Mouse (Mus musculus): ENCODE results near the gene Cd8b1.
"Not testable (repeated sequence)": the region's sequence is repeated elsewhere in the genome, so short reads cannot be mapped to it uniquely, and the experiment has no call there.

Cd8b1 gene
- long read RNA-seq, experiment 1: 0 reads
- long read RNA-seq, experiment 2, partial matches to known transcripts: 0 of 1 reads
- long read RNA-seq, experiment 2, other reads (novel, unspliced or antisense): 0 of 1 reads

DNA sequence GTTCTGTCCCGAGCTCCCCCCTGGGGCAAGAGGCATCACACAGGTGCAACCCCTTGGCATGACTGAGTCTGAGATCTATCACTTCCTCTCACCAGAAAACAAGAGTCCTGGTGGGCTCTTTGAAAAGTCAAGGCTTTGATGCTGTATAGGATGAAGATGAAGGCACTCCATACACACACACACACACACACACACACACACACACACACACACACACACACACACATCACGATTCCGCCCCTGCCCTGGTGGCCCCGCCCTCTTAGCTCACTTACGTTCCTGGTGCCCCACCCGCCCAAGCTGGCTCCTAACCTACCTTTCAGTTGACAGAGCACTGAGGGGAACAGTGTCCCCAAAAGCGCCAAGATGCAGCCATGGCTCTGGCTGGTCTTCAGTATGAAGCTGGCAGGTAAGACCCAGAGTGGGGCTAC is at the start of gene Cd8b1:
Cd8b1 (plus strand) TSS at position 298 of the 431 bp plus-strand sequence.
- intact Hi-C loops (cut with DNase I): no loop called here

DNA sequence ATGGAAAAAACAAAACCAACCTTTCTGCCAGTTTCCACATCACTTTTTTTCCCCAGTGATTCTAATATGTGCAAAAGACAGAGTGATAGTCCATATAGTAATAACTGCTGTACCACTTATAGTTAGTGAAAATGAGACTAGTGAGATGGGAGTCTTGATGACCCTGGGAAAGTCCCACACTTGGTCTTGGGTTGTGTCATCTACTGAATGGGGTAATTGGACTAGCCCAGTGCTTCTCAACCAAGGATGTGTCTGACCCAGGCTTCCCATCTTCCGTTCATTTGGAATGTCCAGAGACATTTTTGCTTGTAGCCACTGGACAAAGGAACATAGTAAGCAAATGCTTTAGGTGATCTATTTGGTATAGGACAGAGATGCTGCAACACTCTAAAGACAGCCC is 48.9 kb upstream of the Cd8b1 start:
- intact Hi-C loops (cut with DNase I): loop anchor here (5.0 kb wide), 1 partner anchor 111 kb away; no protein-coding TSS in a partner anchor

DNA sequence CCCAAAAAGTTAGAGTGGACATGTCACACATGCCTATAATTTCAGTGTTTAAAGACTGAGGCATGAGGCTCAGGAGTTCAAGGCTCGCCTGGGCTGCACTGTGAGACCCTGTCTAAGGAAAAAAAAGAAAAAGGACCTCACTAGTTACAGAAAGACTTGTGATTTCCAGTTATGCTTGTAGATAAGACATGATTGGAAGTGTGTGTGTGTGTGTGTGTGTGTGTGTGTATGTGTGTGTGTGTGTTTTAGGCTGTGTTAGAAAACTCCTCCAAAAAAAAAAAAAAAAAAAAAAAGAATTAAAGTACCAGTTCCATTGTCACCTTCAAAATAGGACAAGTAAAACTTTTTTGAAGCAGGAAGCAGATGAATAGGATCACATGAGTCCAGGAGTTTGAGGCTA is 48.0 kb upstream of the Cd8b1 start:
- intact Hi-C loops (cut with DNase I): loop anchor here (5.0 kb wide), 1 partner anchor 112 kb away; no protein-coding TSS in a partner anchor

DNA sequence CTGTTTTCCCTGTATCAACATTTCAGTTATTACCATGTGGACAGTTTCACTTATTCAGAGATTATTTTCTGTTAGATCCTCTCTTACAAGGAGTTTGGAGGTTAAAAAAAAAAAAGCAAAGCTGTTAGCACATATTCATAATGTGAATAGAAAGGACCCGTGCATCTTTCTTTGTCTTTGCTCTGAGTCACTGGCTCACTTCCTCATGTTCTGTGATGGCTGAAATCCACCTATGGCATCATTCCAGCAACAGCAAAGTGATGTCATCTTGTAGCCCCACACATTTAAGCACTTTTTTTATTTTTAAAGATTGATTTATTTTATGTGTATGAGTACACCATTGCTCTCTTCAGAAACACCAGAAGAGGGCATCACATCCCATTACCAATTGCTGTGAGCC is 43.2 kb upstream of the Cd8b1 start:
- intact Hi-C loops (cut with DNase I): no loop called here

- intact Hi-C loops (cut with DNase I): no loop called here
Measured at GRCm38 (mm10) chr6:71293509-71293908, 29.1 kb upstream of the Cd8b1 start.

GRCm38 (mm10) chr6:71295303-71295702 is 27.3 kb upstream of the Cd8b1 start:
- intact Hi-C loops (cut with DNase I): no loop called here

GRCm38 (mm10) chr6:71298051-71298450 is 24.5 kb upstream of the Cd8b1 start:
- intact Hi-C loops (cut with DNase I): no loop called here

GRCm38 (mm10) chr6:71298751-71299150 is 23.8 kb upstream of the Cd8b1 start:
- intact Hi-C loops (cut with DNase I): no loop called here

GRCm38 (mm10) chr6:71302097-71302731 is 20.4 kb upstream of the Cd8b1 start:
- intact Hi-C loops (cut with DNase I): no loop called here

GRCm38 (mm10) chr6:71307486-71307885 is 15.1 kb upstream of the Cd8b1 start:
- intact Hi-C loops (cut with DNase I): no loop called here

DNA sequence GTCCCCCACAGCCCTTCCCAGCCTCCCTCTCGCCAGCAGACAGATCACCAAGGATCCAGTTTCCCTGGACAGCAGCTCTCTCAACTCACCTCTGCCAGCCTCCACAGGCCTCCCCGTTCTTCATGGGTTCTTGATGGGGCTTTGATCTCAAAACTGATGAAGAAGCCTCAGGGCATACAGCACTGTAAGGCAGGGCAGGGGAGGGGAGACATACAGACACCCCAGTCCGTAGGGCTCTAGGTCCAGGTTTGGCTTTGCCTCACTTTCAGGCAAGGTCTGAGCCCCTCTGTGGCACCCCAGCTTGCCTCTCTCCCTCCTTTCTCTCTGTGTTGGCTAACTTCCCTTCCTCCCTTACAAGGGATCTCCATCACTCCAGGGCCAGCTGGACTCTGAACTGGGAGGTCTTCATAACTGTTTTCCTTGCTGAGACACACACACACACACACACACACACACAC is 733 bp upstream of the Cd8b1 start, which contains the start of gene Smyd1:
Smyd1 (minus strand) TSS at position 408 of the 458 bp plus-strand sequence.
- intact Hi-C loops (cut with DNase I): no loop called here

GRCm38 (mm10) chr6:71324816-71325215 is 2.2 kb downstream of the Cd8b1 start:
- intact Hi-C loops (cut with DNase I): no loop called here

DNA sequence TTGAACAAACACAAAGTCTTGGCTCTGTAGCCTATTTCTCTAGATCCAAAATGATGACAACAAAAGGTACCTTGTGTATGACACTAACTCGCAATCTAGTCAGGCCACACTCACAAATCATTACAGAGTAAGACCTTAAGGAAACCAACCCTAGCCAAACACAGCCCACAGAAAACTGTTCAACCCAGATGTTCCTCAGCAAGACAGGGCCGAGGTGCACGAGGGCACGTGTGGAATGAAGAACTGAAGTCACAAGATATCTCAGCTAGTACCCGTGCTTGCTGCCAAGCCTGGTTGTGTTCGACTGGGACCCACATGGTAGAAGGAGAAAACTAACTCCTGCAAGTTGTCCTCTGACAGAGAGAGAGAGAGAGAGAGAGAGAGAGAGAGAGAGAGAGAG is 7.3 kb downstream of the Cd8b1 start:
- intact Hi-C loops (cut with DNase I): no loop called here

DNA sequence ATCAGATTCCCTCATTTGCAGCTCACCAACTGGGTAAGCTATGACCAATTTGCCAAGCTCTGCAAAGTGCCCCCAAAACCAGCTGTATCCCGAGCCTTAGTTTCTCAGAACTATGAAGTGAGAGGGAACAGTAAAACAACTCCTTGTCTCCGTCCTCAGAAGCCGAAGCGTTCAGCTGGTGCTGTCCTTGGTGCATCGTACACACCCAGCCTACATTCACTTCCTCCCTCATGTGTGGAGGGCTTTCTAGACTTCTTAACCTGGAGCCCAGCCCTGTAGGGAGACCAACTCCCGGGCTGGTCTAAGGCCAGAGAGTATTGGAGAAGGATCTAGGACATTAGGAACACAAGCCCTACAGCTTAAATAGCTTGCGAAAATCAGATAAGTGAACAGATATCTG is 7.9 kb downstream of the Cd8b1 start:
- intact Hi-C loops (cut with DNase I): no loop called here

- intact Hi-C loops (cut with DNase I): not testable (repeated sequence)
Measured at GRCm38 (mm10) chr6:71331491-71331890, 8.9 kb downstream of the Cd8b1 start.

DNA sequence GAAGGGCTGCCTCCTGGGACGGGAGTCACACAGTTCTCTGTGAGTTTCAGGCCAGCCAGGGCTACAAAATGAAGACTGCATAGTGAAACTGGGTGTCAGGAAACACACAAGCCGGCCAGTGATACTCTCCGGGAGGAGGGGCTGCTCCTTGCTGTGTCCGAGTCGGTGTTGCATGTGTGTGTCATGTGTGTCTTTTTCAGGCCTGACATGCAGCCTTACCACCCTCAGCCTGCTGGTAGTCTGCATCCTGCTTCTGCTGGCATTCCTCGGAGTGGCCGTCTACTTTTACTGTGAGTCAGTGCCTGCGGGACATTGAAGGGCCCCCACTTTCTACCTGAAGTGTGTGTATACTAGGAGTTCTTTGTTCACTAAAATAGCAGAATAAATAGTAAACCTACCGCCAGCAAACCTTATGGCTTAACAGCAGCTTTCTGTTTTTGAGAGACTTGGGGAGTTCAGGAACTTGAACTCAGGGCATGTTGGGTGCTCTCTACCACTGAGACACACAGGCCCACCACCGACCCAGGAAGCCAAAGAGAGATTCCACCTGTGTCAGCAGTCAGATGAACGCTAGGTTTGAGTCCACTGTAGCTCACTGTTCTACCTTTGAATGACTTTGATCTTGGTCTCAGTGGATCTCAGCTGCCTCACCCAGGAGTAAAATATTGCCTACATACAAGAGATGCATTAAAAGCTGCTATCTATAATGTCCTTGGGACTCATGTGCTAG is 9.8 kb downstream of the Cd8b1 start:
- intact Hi-C loops (cut with DNase I): no loop called here

GRCm38 (mm10) chr6:71333031-71333430 is 10.4 kb downstream of the Cd8b1 start:
- intact Hi-C loops (cut with DNase I): no loop called here

GRCm38 (mm10) chr6:71333578-71334273 is 11.1 kb downstream of the Cd8b1 start:
- intact Hi-C loops (cut with DNase I): no loop called here

DNA sequence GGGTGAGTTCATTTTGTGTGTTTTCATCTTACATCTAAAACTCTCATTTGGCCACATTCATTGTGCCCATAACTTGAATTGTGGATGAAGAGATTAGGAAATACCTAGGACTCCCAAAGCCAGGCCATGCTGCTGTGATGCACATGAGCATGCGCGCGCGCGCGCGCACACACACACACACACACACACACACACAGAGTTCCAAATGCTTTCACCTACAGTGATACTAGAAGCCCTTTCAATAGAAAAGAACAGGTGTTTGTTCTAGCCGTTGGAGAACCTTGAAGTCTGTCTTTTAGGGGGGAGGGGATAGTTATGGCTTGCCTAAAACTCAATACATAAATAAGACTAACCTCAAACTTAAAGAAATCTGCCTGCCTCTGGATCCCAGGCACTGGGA is 15.1 kb downstream of the Cd8b1 start:
- intact Hi-C loops (cut with DNase I): no loop called here

- intact Hi-C loops (cut with DNase I): no loop called here
Measured at GRCm38 (mm10) chr6:71338941-71339340, 16.4 kb downstream of the Cd8b1 start.

DNA sequence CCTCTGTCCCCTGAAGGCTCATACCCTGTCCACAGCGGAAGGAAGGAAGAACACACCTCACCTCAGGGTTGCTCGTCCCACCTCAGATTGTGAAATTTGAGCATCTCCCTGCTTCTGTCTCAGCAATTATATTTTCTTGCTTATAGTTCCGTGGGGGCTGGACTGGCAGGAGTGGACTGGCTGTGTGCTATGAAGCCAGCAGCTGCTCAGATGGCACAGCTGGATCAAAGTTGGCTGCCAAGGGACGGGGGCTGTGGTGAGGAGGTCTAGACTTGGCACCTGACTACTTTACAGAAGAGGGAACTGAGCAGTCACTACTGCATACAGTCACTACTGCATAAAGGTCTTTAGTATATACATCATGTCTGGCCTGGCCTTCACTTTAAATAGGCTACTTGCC is 16.8 kb downstream of the Cd8b1 start:
- intact Hi-C loops (cut with DNase I): no loop called here

- intact Hi-C loops (cut with DNase I): no loop called here
Measured at GRCm38 (mm10) chr6:71341179-71341578, 18.6 kb downstream of the Cd8b1 start.
